Mouse (Mus musculus) heart, embryonic 15.5 days (tissue): ENCODE results near the gene Pask. TPM values are rescaled to one million over a fixed set of nuclear protein-coding genes. Genes with fewer than 3 reads are reported as not detected.
A peak's percentile ranks its signal among the peaks of the same experiment; 100 is the strongest.

Experiments used
- ATAC-seq: fragments of 200-750 bp; cut with Nextera tagmentation; replicated peaks from 2 replicates; pipeline ENCODE4 v1.8.0; 2017; ENCODE audit warnings: low read depth, moderate TSS enrichment; ENCODE audit not compliant: insufficient number of reproducible peaks, insufficient read depth, low FRiP score
- H3K27ac ChIP-seq: fragments of 300-500 bp; sonication (generic); 2 replicates; pipeline ENCODE4 v1.5.1; 2015; ENCODE audit warnings: mild to moderate bottlenecking, inconsistent platforms
- H3K27me3 ChIP-seq: fragments of 300-500 bp; sonication (generic); 2 replicates; pipeline ENCODE4 v1.6.1; 2015; ENCODE audit warnings: inconsistent platforms
- H3K36me3 ChIP-seq: fragments of 300-500 bp; sonication (generic); 2 replicates; pipeline ENCODE4 v1.6.1; 2015; ENCODE audit warnings: mild to moderate bottlenecking, inconsistent platforms
- H3K4me1 ChIP-seq: fragments of 300-500 bp; sonication (generic); replicated peaks from 2 replicates; pipeline ENCODE4 v1.6.1; 2015; ENCODE audit warnings: inconsistent platforms
- H3K4me2 ChIP-seq: fragments of 300-500 bp; sonication (generic); 2 replicates; pipeline ENCODE4 v1.6.1; 2015; ENCODE audit warnings: inconsistent platforms, mild to moderate bottlenecking, moderate library complexity
- H3K4me3 ChIP-seq: fragments of 300-500 bp; sonication (generic); 2 replicates; pipeline ENCODE4 v1.5.1; 2015; ENCODE audit warnings: mild to moderate bottlenecking, inconsistent platforms
- H3K9ac ChIP-seq: fragments of 300-500 bp; sonication (generic); 2 replicates; pipeline ENCODE4 v1.6.1; 2015; ENCODE audit warnings: mild to moderate bottlenecking, inconsistent platforms
- H3K9me3 ChIP-seq: fragments of 300-500 bp; sonication (generic); replicated peaks from 2 replicates; pipeline ENCODE4 v1.6.1; 2016; ENCODE audit warnings: inconsistent platforms
- whole genome bisulfite sequencing: fragments of 180-500 bp; shearing (Covaris S2); methylation state at CpG from one replicate; pipeline ENCODE4 v1.1.7; 2015; ENCODE audit warnings: mixed read lengths; 5-methylcytosine and 5-hydroxymethylcytosine counted together
- polyA plus RNA-seq: library from polyadenylated mRNA; unstranded; fragments of >200 nt; fragmentation: Nextera tagmentation; extraction: Ambion mirVana; gene quantifications from 2 replicates; pipeline ENCODE4 v1.2.1, GENCODE M21; 2015

The Pask gene
- polyA plus RNA-seq, result 5.4 and 7.7 TPM in 2 replicates

GRCm38 (mm10) chr1:93342648-93343503, at the start of gene Pask, which contains the start of gene Ppp1r7:
Gene Pask (minus strand): TSS chr1:93343482.
Gene Ppp1r7 (plus strand): TSS chr1:93342854.
- Histone ChIP-seq H3K4me1 (peaks cover 17% of the 10 kb centered on the region), H3K36me3 (peaks cover 12% of the 10 kb centered on the region), H3K4me2 (peak within 1 kb of the TSS; percentile 97), H3K9ac (peak within 1 kb of the TSS; percentile 81), H3K27me3 (no peaks in the 10 kb centered on the region), H3K4me3 (peak within 1 kb of the TSS; percentile 89), H3K9me3 (no peaks in the 10 kb centered on the region), H3K27ac (peak within 1 kb of the TSS; percentile 65)
- under 1% methylated on average over 63 of the region's 63 CpGs for WGBS
- peak; percentile 93 for ATAC-seq

GRCm38 (mm10) chr1:93388906-93389305, 45.6 kb upstream of the Pask start:
- Histone ChIP-seq H3K4me1 (no peaks in the 10 kb centered on the region), H3K27ac (no peak overlapping the region), H3K27me3 (no peaks in the 10 kb centered on the region), H3K36me3 (no peaks in the 10 kb centered on the region), H3K4me2 (no peak overlapping the region), H3K4me3 (no peak overlapping the region), H3K9ac (no peak overlapping the region), H3K9me3 (no peaks in the 10 kb centered on the region)
- WGBS, result 65% methylated on average over 2 of the region's 2 CpGs
- no peak for ATAC-seq

- Histone ChIP-seq H3K4me3 (no peak overlapping the region), H3K4me1 (no peaks in the 10 kb centered on the region), H3K4me2 (no peak overlapping the region), H3K27me3 (no peaks in the 10 kb centered on the region), H3K9ac (no peak overlapping the region), H3K27ac (no peak overlapping the region), H3K36me3 (no peaks in the 10 kb centered on the region), H3K9me3 (no peaks in the 10 kb centered on the region)
- no peak for ATAC-seq
- WGBS, result 66% methylated on average over 2 of the region's 2 CpGs
Observed at GRCm38 (mm10) chr1:93387198-93387597, 43.9 kb upstream of the Pask start.

GRCm38 (mm10) chr1:93379117-93379516, 35.8 kb upstream of the Pask start:
- WGBS, result 71% methylated on average over 5 of the region's 5 CpGs
- H3K9me3 ChIP-seq, result no peaks in the 10 kb centered on the region
- no peak overlapping the region for H3K4me3 ChIP-seq
- no peak overlapping the region for H3K4me2 ChIP-seq
- no peaks in the 10 kb centered on the region for H3K36me3 ChIP-seq
- no peak overlapping the region for H3K9ac ChIP-seq
- no peaks in the 10 kb centered on the region for H3K4me1 ChIP-seq
- no peak overlapping the region for H3K27ac ChIP-seq
- no peak for ATAC-seq
- H3K27me3 ChIP-seq, result no peaks in the 10 kb centered on the region; the same call in 1 of the 2 replicates

GRCm38 (mm10) chr1:93377307-93377706, 34.0 kb upstream of the Pask start:
- no peaks in the 10 kb centered on the region; the same call in 1 of the 2 replicates for H3K27me3 ChIP-seq
- no peaks in the 10 kb centered on the region for H3K9me3 ChIP-seq
- WGBS, result 43% methylated on average over 5 of the region's 5 CpGs
- no peak overlapping the region for H3K4me2 ChIP-seq
- H3K36me3 ChIP-seq, result no peaks in the 10 kb centered on the region
- no peak overlapping the region for H3K27ac ChIP-seq
- no peak overlapping the region for H3K9ac ChIP-seq
- H3K4me1 ChIP-seq, result no peaks in the 10 kb centered on the region
- no peak for ATAC-seq
- no peak overlapping the region for H3K4me3 ChIP-seq

- Histone ChIP-seq H3K27me3 (no peaks in the 10 kb centered on the region; the same call in 1 of the 2 replicates), H3K4me2 (no peak within 1 kb of the TSS), H3K9me3 (no peaks in the 10 kb centered on the region), H3K9ac (no peak within 1 kb of the TSS), H3K4me3 (no peak within 1 kb of the TSS), H3K27ac (no peak within 1 kb of the TSS), H3K4me1 (no peaks in the 10 kb centered on the region), H3K36me3 (no peaks in the 10 kb centered on the region)
- WGBS, result 65% methylated on average over 4 of the region's 4 CpGs
- ATAC-seq, result no peak
Observed at GRCm38 (mm10) chr1:93373665-93374064, 30.4 kb upstream of the Pask start, which contains the start of gene Ano7. Gene Ano7 (plus strand): TSS chr1:93373930.

- Histone ChIP-seq H3K4me2 (no peak overlapping the region), H3K9ac (no peak overlapping the region), H3K36me3 (peaks cover 41% of the 10 kb centered on the region), H3K4me3 (no peak overlapping the region), H3K4me1 (no peaks in the 10 kb centered on the region), H3K9me3 (no peaks in the 10 kb centered on the region), H3K27me3 (no peaks in the 10 kb centered on the region), H3K27ac (no peak overlapping the region)
- ATAC-seq, result no peak
- WGBS, result 90% methylated on average over 6 of the region's 6 CpGs
Observed at GRCm38 (mm10) chr1:93365641-93366040, 22.4 kb upstream of the Pask start.

GRCm38 (mm10) chr1:93362661-93363060, 19.4 kb upstream of the Pask start:
- Histone ChIP-seq H3K36me3 (peaks cover 52% of the 10 kb centered on the region), H3K9me3 (no peaks in the 10 kb centered on the region), H3K27me3 (no peaks in the 10 kb centered on the region), H3K4me3 (no peak overlapping the region), H3K4me2 (no peak overlapping the region), H3K4me1 (no peaks in the 10 kb centered on the region), H3K27ac (no peak overlapping the region), H3K9ac (no peak overlapping the region)
- 75% methylated on average over 4 of the region's 4 CpGs for WGBS
- no peak for ATAC-seq

GRCm38 (mm10) chr1:93352724-93353123, 9.4 kb upstream of the Pask start:
- H3K9me3 ChIP-seq, result no peaks in the 10 kb centered on the region
- no peak overlapping the region for H3K4me3 ChIP-seq
- no peak for ATAC-seq
- H3K4me2 ChIP-seq, result no peak overlapping the region
- WGBS, result 82% methylated on average over 2 of the region's 2 CpGs
- H3K9ac ChIP-seq, result no peak overlapping the region
- H3K4me1 ChIP-seq, result no peaks in the 10 kb centered on the region
- no peaks in the 10 kb centered on the region for H3K27me3 ChIP-seq
- H3K27ac ChIP-seq, result no peak overlapping the region
- peaks cover 65% of the 10 kb centered on the region for H3K36me3 ChIP-seq

GRCm38 (mm10) chr1:93349701-93350100, 6.4 kb upstream of the Pask start:
- H3K27me3 ChIP-seq, result no peaks in the 10 kb centered on the region
- no peak overlapping the region for H3K9ac ChIP-seq
- no peaks in the 10 kb centered on the region for H3K9me3 ChIP-seq
- H3K4me1 ChIP-seq, result no peaks in the 10 kb centered on the region
- WGBS, result 52% methylated on average over 4 of the region's 4 CpGs
- no peak overlapping the region for H3K27ac ChIP-seq
- no peak overlapping the region for H3K4me3 ChIP-seq
- no peak overlapping the region for H3K4me2 ChIP-seq
- ATAC-seq, result no peak
- peaks cover 59% of the 10 kb centered on the region for H3K36me3 ChIP-seq

- Histone ChIP-seq H3K9me3 (no peaks in the 10 kb centered on the region), H3K36me3 (peaks cover 36% of the 10 kb centered on the region), H3K4me3 (no peak overlapping the region), H3K27ac (no peak overlapping the region), H3K4me2 (no peak overlapping the region), H3K27me3 (no peaks in the 10 kb centered on the region), H3K9ac (no peak overlapping the region), H3K4me1 (peaks cover 9% of the 10 kb centered on the region)
- WGBS, result 90% methylated on average over 5 of the region's 5 CpGs
- ATAC-seq, result no peak
Observed at GRCm38 (mm10) chr1:93347176-93347575, 3.9 kb upstream of the Pask start.
